Mouse (Mus musculus): Measurements from ENCODE around the gene Fbxo34. TPM values are rescaled to one million over a fixed set of nuclear protein-coding genes. Genes with fewer than 3 reads are reported as not detected.

The Fbxo34 gene
- polyA plus RNA-seq, 1 experiment from 2014 or later, result 27.2 TPM

Other genes starting within 250 kb of the Fbxo34 start
- gene Wdhd1, start 173.6 kb upstream of the Fbxo34 start, polyA plus RNA-seq (2014; fragmentation: Nextera tagmentation; extraction: Ambion mirVana), result 54.8 and 58.7 TPM in 2 replicates
- gene Socs4, start 173.5 kb upstream of the Fbxo34 start, polyA plus RNA-seq (2014; fragmentation: Nextera tagmentation; extraction: Ambion mirVana), result 4.8 and 5.3 TPM in 2 replicates
- 127 and 136 TPM in 2 replicates for gene Mapk1ip1l, start 152.2 kb upstream of the Fbxo34 start, polyA plus RNA-seq (2014; fragmentation: Nextera tagmentation; extraction: Ambion mirVana)
- 0.63 and 1.1 TPM in 2 replicates for gene Lgals3, start 82.7 kb upstream of the Fbxo34 start, polyA plus RNA-seq (2014; fragmentation: Nextera tagmentation; extraction: Ambion mirVana)
- gene Dlgap5, start 32.0 kb upstream of the Fbxo34 start, polyA plus RNA-seq (2014; fragmentation: Nextera tagmentation; extraction: Ambion mirVana), result 79.6 and 81.0 TPM in 2 replicates
- 17.4 and 19.5 TPM in 2 replicates for gene Atg14, start 120.2 kb downstream of the Fbxo34 start, polyA plus RNA-seq (2014; fragmentation: Nextera tagmentation; extraction: Ambion mirVana)
- gene Ktn1, start 198.0 kb downstream of the Fbxo34 start, polyA plus RNA-seq (2014; fragmentation: Nextera tagmentation; extraction: Ambion mirVana), result 70.6 and 75.0 TPM in 2 replicates

Measured in limb, embryonic 11.5 days (tissue).